Mouse (Mus musculus) embryonic facial prominence, embryonic 12.5 days (tissue): ENCODE results near the gene Diexf. TPM values are rescaled to one million over a fixed set of nuclear protein-coding genes. Genes with fewer than 3 reads are reported as not detected.

Source experiments
- ATAC-seq: fragments of 200-750 bp; cut with Nextera tagmentation; 2 replicates; pipeline ENCODE4 v1.8.0; 2017; ENCODE audit not compliant: insufficient number of reproducible peaks, insufficient read depth, low FRiP score, low TSS enrichment
- H3K27ac ChIP-seq: fragments of 300-500 bp; sonication (generic); 2 replicates; pipeline ENCODE4 v1.5.1; 2016; ENCODE audit warnings: mild to moderate bottlenecking
- H3K27me3 ChIP-seq: fragments of 300-500 bp; sonication (generic); 2 replicates; pipeline ENCODE4 v1.6.1; 2016; ENCODE audit warnings: mild to moderate bottlenecking, moderate library complexity
- H3K36me3 ChIP-seq: fragments of 300-500 bp; sonication (generic); 2 replicates; pipeline ENCODE4 v1.6.1; 2016; ENCODE audit warnings: mild to moderate bottlenecking
- H3K4me1 ChIP-seq: fragments of 300-500 bp; sonication (generic); 2 replicates; pipeline ENCODE4 v1.6.1; 2016
- H3K4me2 ChIP-seq: fragments of 300-500 bp; sonication (generic); replicated peaks from 2 replicates; pipeline ENCODE4 v1.6.1; 2016; ENCODE audit warnings: mild to moderate bottlenecking, moderate library complexity
- H3K4me3 ChIP-seq: fragments of 300-500 bp; sonication (generic); 2 replicates; pipeline ENCODE4 v1.5.1; 2016; ENCODE audit warnings: mild to moderate bottlenecking
- H3K9ac ChIP-seq: fragments of 300-500 bp; sonication (generic); 2 replicates; pipeline ENCODE4 v1.6.1; 2016; ENCODE audit warnings: mild to moderate bottlenecking, moderate library complexity
- H3K9me3 ChIP-seq: fragments of 300-500 bp; sonication (generic); 2 replicates; pipeline ENCODE4 v1.6.1; 2016; ENCODE audit warnings: mild to moderate bottlenecking, moderate library complexity
- WGBS: fragments of 180-500 bp; shearing (Covaris S2); methylation state at CpG from one replicate; pipeline ENCODE4 v1.1.7; 2016; 5-methylcytosine and 5-hydroxymethylcytosine counted together
- polyA plus RNA-seq: library from polyadenylated mRNA; unstranded; fragments of >200 nt; fragmentation: Nextera tagmentation; extraction: Ambion mirVana; gene quantifications from 2 replicates; pipeline ENCODE4 v1.2.1, GENCODE M21; 2016

Diexf gene
- polyA plus RNA-seq, 1 experiment from 2014 or later: 9.0 TPM

- WGBS: 89% methylated on average over 1 of the region's 1 CpGs
- no peak for ATAC-seq
Measured at GRCm38 (mm10) chr1:193133726-193134125, 3.7 kb upstream of the Diexf start.

GRCm38 (mm10) chr1:193132385-193132784, 2.3 kb upstream of the Diexf start:
- no peak overlapping the region for H3K9ac ChIP-seq
- no peak overlapping the region for H3K4me2 ChIP-seq

More at GRCm38 (mm10) chr1:193133726-193134125, 3.7 kb upstream of the Diexf start:
- H3K4me1 ChIP-seq: peaks cover 6% of the 10 kb centered on the region
- H3K27me3 ChIP-seq: no peaks in the 10 kb centered on the region
- H3K4me2 ChIP-seq: no peak overlapping the region
- H3K27ac ChIP-seq: no peak overlapping the region
- no peaks in the 10 kb centered on the region for H3K36me3 ChIP-seq
- H3K9ac ChIP-seq: no peak overlapping the region
- no peak overlapping the region for H3K4me3 ChIP-seq
- H3K9me3 ChIP-seq: no peaks in the 10 kb centered on the region

GRCm38 (mm10) chr1:193131311-193131948, 1.4 kb upstream of the Diexf start:
- H3K4me2 ChIP-seq: no peak overlapping the region
- WGBS: 77% methylated on average over 6 of the region's 6 CpGs
- H3K9me3 ChIP-seq: no peaks in the 10 kb centered on the region
- no peak for ATAC-seq
- H3K4me1 ChIP-seq: peaks cover 7% of the 10 kb centered on the region
- H3K27me3 ChIP-seq: no peaks in the 10 kb centered on the region
- no peak overlapping the region for H3K27ac ChIP-seq
- no peak overlapping the region for H3K4me3 ChIP-seq
- peaks cover 17% of the 10 kb centered on the region for H3K36me3 ChIP-seq
- no peak overlapping the region for H3K9ac ChIP-seq

More at GRCm38 (mm10) chr1:193132385-193132784, 2.3 kb upstream of the Diexf start:
- no peaks in the 10 kb centered on the region for H3K9me3 ChIP-seq
- H3K36me3 ChIP-seq: peaks cover 9% of the 10 kb centered on the region
- ATAC-seq: no peak
- H3K4me1 ChIP-seq: peaks cover 7% of the 10 kb centered on the region
- no peak overlapping the region for H3K27ac ChIP-seq
- no peak overlapping the region for H3K4me3 ChIP-seq
- no peaks in the 10 kb centered on the region for H3K27me3 ChIP-seq

- H3K27ac ChIP-seq: no peak overlapping the region
- no peaks in the 10 kb centered on the region for H3K9me3 ChIP-seq
- H3K36me3 ChIP-seq: peaks cover 21% of the 10 kb centered on the region
- peaks cover 7% of the 10 kb centered on the region for H3K4me1 ChIP-seq
- H3K9ac ChIP-seq: no peak overlapping the region
- H3K4me3 ChIP-seq: peak overlapping the region; percentile 98; the same call in 1 of the 2 replicates
- peak overlapping the region; percentile 63 for H3K4me2 ChIP-seq
- ATAC-seq: no peak
- no peaks in the 10 kb centered on the region for H3K27me3 ChIP-seq
- WGBS: 82% methylated on average over 8 of the region's 8 CpGs
Measured at GRCm38 (mm10) chr1:193130839-193131238, 767 bp upstream of the Diexf start.

GRCm38 (mm10) chr1:193130456-193130825, 369 bp upstream of the Diexf start:
- 31% methylated on average over 11 of the region's 11 CpGs for WGBS
- H3K27ac ChIP-seq: no peak overlapping the region
- peaks cover 7% of the 10 kb centered on the region for H3K4me1 ChIP-seq
- no peaks in the 10 kb centered on the region for H3K9me3 ChIP-seq
- peak overlapping the region; percentile 63 for H3K4me2 ChIP-seq
- H3K27me3 ChIP-seq: no peaks in the 10 kb centered on the region
- peaks cover 21% of the 10 kb centered on the region for H3K36me3 ChIP-seq
- H3K4me3 ChIP-seq: peak overlapping the region; percentile 98
- no peak for ATAC-seq
- H3K9ac ChIP-seq: no peak overlapping the region

GRCm38 (mm10) chr1:193129321-193129720, 751 bp downstream of the Diexf start:
- 25% methylated on average over 5 of the region's 5 CpGs for WGBS
- Histone ChIP-seq H3K36me3 (peaks cover 24% of the 10 kb centered on the region), H3K27me3 (no peaks in the 10 kb centered on the region), H3K4me2 (peak overlapping the region; percentile 63), H3K27ac (no peak overlapping the region), H3K9me3 (no peaks in the 10 kb centered on the region), H3K4me1 (peaks cover 7% of the 10 kb centered on the region), H3K4me3 (peak overlapping the region; percentile 98), H3K9ac (peak overlapping the region; percentile 87)
- no peak for ATAC-seq

GRCm38 (mm10) chr1:193128055-193128454, 2.0 kb downstream of the Diexf start:
- Histone ChIP-seq H3K9ac (no peak overlapping the region; the same call in 1 of the 2 replicates), H3K27ac (no peak overlapping the region), H3K4me1 (peaks cover 7% of the 10 kb centered on the region), H3K9me3 (no peaks in the 10 kb centered on the region), H3K4me3 (no peak overlapping the region), H3K4me2 (no peak overlapping the region), H3K27me3 (no peaks in the 10 kb centered on the region), H3K36me3 (peaks cover 35% of the 10 kb centered on the region)
- ATAC-seq: no peak
- 91% methylated on average over 6 of the region's 6 CpGs for WGBS

GRCm38 (mm10) chr1:193125835-193126234, 4.2 kb downstream of the Diexf start:
- no peak overlapping the region for H3K27ac ChIP-seq
- no peaks in the 10 kb centered on the region for H3K9me3 ChIP-seq
- peaks cover 7% of the 10 kb centered on the region for H3K4me1 ChIP-seq
- H3K9ac ChIP-seq: no peak overlapping the region
- H3K4me2 ChIP-seq: no peak overlapping the region
- no peak for ATAC-seq
- WGBS: 83% methylated on average over 4 of the region's 4 CpGs
- no peaks in the 10 kb centered on the region for H3K27me3 ChIP-seq
- H3K36me3 ChIP-seq: peaks cover 57% of the 10 kb centered on the region
- H3K4me3 ChIP-seq: no peak overlapping the region

- 95% methylated on average over 6 of the region's 6 CpGs for WGBS
- Histone ChIP-seq H3K27me3 (no peaks in the 10 kb centered on the region), H3K4me3 (no peak overlapping the region), H3K36me3 (peaks cover 80% of the 10 kb centered on the region), H3K9ac (no peak overlapping the region), H3K27ac (no peak overlapping the region), H3K4me1 (no peaks in the 10 kb centered on the region), H3K4me2 (no peak overlapping the region), H3K9me3 (no peaks in the 10 kb centered on the region)
- no peak for ATAC-seq
Measured at GRCm38 (mm10) chr1:193123290-193123689, 6.8 kb downstream of the Diexf start.

- Histone ChIP-seq H3K4me1 (no peaks in the 10 kb centered on the region), H3K36me3 (peaks cover 81% of the 10 kb centered on the region), H3K9ac (no peak overlapping the region), H3K27me3 (no peaks in the 10 kb centered on the region), H3K4me3 (no peak overlapping the region), H3K27ac (no peak overlapping the region), H3K4me2 (no peak overlapping the region), H3K9me3 (no peaks in the 10 kb centered on the region)
- no peak for ATAC-seq
- WGBS: 95% methylated on average over 7 of the region's 7 CpGs
Measured at GRCm38 (mm10) chr1:193122793-193123192, 7.3 kb downstream of the Diexf start.

- Histone ChIP-seq H3K9ac (no peak overlapping the region), H3K4me3 (no peak overlapping the region), H3K4me2 (no peak overlapping the region), H3K36me3 (peaks cover 95% of the 10 kb centered on the region), H3K4me1 (no peaks in the 10 kb centered on the region), H3K9me3 (no peaks in the 10 kb centered on the region), H3K27ac (no peak overlapping the region), H3K27me3 (no peaks in the 10 kb centered on the region)
- no peak for ATAC-seq
- WGBS: 92% methylated on average over 9 of the region's 9 CpGs
Measured at GRCm38 (mm10) chr1:193112093-193112492, 18.0 kb downstream of the Diexf start.

GRCm38 (mm10) chr1:193102996-193103395, 27.1 kb downstream of the Diexf start:
- Histone ChIP-seq H3K27ac (no peak overlapping the region), H3K9ac (no peak overlapping the region), H3K9me3 (no peaks in the 10 kb centered on the region), H3K27me3 (no peaks in the 10 kb centered on the region), H3K4me3 (no peak overlapping the region), H3K4me2 (no peak overlapping the region), H3K4me1 (no peaks in the 10 kb centered on the region), H3K36me3 (peaks cover 30% of the 10 kb centered on the region)
- ATAC-seq: no peak
- WGBS: 88% methylated on average over 3 of the region's 3 CpGs
